Comparison of ENCODE assay signal across 11 mouse cellular contexts in the genomic region with DNA sequence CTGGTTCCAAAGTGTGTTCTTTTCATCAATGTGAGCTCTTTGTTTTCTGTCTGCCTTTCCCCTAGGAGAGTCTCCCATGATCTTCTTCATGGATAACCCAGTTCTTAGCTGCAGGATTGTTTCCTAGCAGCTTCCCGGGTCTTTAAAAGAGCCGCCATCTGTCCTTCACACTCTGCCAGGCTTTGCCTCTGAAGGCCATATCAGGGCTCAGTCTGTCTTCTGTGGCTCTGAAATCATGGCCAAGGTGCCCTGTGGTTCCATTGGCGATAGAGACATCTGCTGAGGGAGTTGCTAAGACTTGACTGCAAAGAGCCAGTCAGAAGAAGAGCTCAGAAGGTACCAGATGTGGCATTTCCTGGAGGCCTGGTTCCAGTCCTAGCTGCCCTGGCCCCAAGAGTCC.
"Had no signal": no experiment of that assay in that cellular context is flagged by ENCODE, and none has a peak within 500 bp of the region (broad histone marks: within the 10 kb centered on the region; RNA-seq: fewer than 3 reads in every experiment).

No protein-coding gene starts in this region.

- DNase-seq: kidney, postnatal 10 days; kidney, postnatal 4 days; lung, embryonic 14.5 days; lung, postnatal 10 days; lung, postnatal 4 days; midbrain, embryonic 14.5 days; right cerebral cortex, adult 18-20 months; right cerebral cortex, postnatal 25 days; spleen, adult 18-20 months; thymus, adult 2 months; thymus, postnatal 25 days had no signal
